Mouse (Mus musculus): ENCODE measurements around the gene Heatr5a. TPM values are rescaled to one million over a fixed set of nuclear protein-coding genes. Genes with fewer than 3 reads are reported as not detected.
A peak's percentile ranks its signal among the peaks of the same experiment; 100 is the strongest.

Heatr5a gene
- polyA plus RNA-seq, 1 experiment from 2014 or later: 4.5 TPM

DNA sequence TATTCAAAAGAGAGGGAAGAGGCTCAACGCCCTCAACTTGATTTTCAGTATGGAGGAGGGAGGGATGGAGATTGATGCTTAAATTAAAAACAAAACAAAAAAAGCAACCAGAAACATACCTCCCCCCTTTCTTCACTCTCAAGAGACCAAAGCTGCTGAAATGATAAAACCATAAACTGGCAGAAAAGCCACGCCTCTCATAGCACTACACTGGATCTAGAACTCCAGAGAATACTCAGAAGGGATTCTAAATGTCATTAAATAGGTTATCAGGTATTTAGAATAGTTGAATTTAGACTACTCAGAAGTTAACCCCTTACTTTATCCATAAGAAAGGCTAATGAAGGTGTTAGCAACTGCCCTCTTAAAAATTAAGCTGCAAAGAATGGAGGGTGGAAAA lies 2.0 kb downstream of the Heatr5a start:
- ATAC-seq (ENCODE audit: low FRiP score, low TSS enrichment) (no peak), DNase-seq (ENCODE audit: low spot score) (no peak)
- no peaks in the 10 kb centered on the region for H3K27me3 ChIP-seq (ENCODE audit: control insufficient read depth, insufficient read depth, low read length)
- no peak overlapping the region for H3K9ac ChIP-seq (ENCODE audit: low read length)
- no peaks in the 10 kb centered on the region for H3K36me3 ChIP-seq (ENCODE audit: control insufficient read depth, insufficient read depth, low read length)
- no peak overlapping the region for H3K27ac ChIP-seq (replicated peaks)
- no peaks in the 10 kb centered on the region for H3K4me1 ChIP-seq (replicated peaks; ENCODE audit: control insufficient read depth, insufficient read depth)
- WGBS: 86% methylated on average over 2 of the region's 2 CpGs
- H3K9me3 ChIP-seq (ENCODE audit: control insufficient read depth, low read length): no peaks in the 10 kb centered on the region
- no peak overlapping the region for H3K4me2 ChIP-seq (replicated peaks; ENCODE audit: low read depth)
- TF ChIP-seq EP300 (optimal IDR thresholded peaks at IDR 0.05) (no peak), CTCF (IDR thresholded peaks at IDR 0.05; ENCODE audit: low read depth) (no peak)
- H3K4me3 ChIP-seq (ENCODE audit: low read depth, low read length): no peak overlapping the region

- no peaks in the 10 kb centered on the region for H3K9me3 ChIP-seq (ENCODE audit: control insufficient read depth, low read length)
- TF ChIP-seq CTCF (IDR thresholded peaks at IDR 0.05; ENCODE audit: low read depth) (no peak), EP300 (optimal IDR thresholded peaks at IDR 0.05) (no peak)
- no peak overlapping the region for H3K9ac ChIP-seq (ENCODE audit: low read length)
- no peaks in the 10 kb centered on the region for H3K27me3 ChIP-seq (ENCODE audit: control insufficient read depth, insufficient read depth, low read length)
- H3K4me3 ChIP-seq (ENCODE audit: low read depth, low read length): no peak overlapping the region
- WGBS: 69% methylated on average over 9 of the region's 9 CpGs
- no peak for ATAC-seq (ENCODE audit: low FRiP score, low TSS enrichment)
- no peaks in the 10 kb centered on the region for H3K4me1 ChIP-seq (replicated peaks; ENCODE audit: control insufficient read depth, insufficient read depth)
- H3K36me3 ChIP-seq (ENCODE audit: control insufficient read depth, insufficient read depth, low read length): no peaks in the 10 kb centered on the region
- no peak overlapping the region for H3K4me2 ChIP-seq (replicated peaks; ENCODE audit: low read depth)
- no peak overlapping the region for H3K27ac ChIP-seq (replicated peaks)
- no peak for DNase-seq (ENCODE audit: low spot score)
Measured at GRCm38 (mm10) chr12:51967915-51968595, 3.1 kb downstream of the Heatr5a start.

DNA sequence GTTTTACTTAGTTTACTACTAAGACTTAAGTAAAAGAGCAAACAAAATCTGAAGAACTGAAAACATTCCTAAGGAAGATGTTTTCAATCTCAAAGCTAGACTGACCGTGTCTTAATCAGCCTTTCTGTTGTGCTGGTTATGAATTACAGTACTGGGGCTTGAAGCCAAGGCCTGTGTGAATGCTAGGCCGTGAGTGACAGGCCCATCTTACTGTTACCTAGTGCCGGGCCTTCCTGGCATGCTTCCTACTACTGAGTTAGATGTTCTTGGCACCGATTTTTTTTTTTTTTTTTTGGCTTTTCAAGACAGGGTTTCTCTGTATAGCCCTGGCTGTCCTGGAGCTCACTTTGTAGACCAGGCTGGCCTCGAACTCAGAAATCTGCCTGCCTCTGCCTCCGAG lies 13.5 kb downstream of the Heatr5a start:
- no peak overlapping the region for H3K27ac ChIP-seq (replicated peaks)
- 0 out of 2 replicates have a peak, but pooled peaks cover 2% of the 10 kb centered on the region for H3K36me3 ChIP-seq (ENCODE audit: control insufficient read depth, insufficient read depth, low read length)
- no peak for TF ChIP-seq EP300 (optimal IDR thresholded peaks at IDR 0.05)
- TF ChIP-seq CTCF (IDR thresholded peaks at IDR 0.05; ENCODE audit: low read depth): no peak
- no peak overlapping the region for H3K9ac ChIP-seq (ENCODE audit: low read length)
- ATAC-seq (ENCODE audit: low FRiP score, low TSS enrichment) (no peak), DNase-seq (ENCODE audit: low spot score) (no peak)
- H3K4me1 ChIP-seq (replicated peaks; ENCODE audit: control insufficient read depth, insufficient read depth): no peaks in the 10 kb centered on the region
- H3K27me3 ChIP-seq (ENCODE audit: control insufficient read depth, insufficient read depth, low read length): no peaks in the 10 kb centered on the region
- no peak overlapping the region for H3K4me3 ChIP-seq (ENCODE audit: low read depth, low read length)
- no peak overlapping the region for H3K4me2 ChIP-seq (replicated peaks; ENCODE audit: low read depth)
- H3K9me3 ChIP-seq (ENCODE audit: control insufficient read depth, low read length): no peaks in the 10 kb centered on the region
- 77% methylated on average over 6 of the region's 6 CpGs for WGBS

DNA sequence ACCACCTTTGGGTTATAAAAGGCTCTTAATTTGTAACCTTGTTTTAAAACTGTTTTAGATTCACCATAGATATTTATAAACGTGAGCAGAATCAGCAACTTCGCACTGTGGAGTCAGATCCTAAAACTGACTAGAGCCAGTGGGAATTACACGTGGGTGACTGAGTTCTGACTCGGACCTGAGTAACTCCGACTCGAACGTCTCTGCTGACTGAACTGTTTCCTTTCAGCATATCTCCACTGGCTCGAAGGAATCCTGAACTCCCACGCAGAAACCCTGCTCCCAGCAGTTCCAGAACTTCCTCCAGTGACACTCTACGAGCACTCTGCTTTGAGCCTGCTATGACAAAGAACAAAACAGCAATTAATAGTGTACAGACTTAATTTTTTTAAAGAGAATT lies 18.8 kb downstream of the Heatr5a start:
- Histone ChIP-seq H3K9ac (ENCODE audit: low read length) (no peak overlapping the region), H3K4me2 (replicated peaks; ENCODE audit: low read depth) (no peak overlapping the region)
- WGBS: 79% methylated on average over 10 of the region's 10 CpGs

GRCm38 (mm10) chr12:51947498-51947945 lies 23.6 kb downstream of the Heatr5a start:
- Histone ChIP-seq H3K27me3 (ENCODE audit: control insufficient read depth, insufficient read depth, low read length) (no peaks in the 10 kb centered on the region), H3K4me2 (replicated peaks; ENCODE audit: low read depth) (no peak overlapping the region), H3K9ac (ENCODE audit: low read length) (no peak overlapping the region), H3K36me3 (ENCODE audit: control insufficient read depth, insufficient read depth, low read length) (peaks cover 19% of the 10 kb centered on the region), H3K9me3 (ENCODE audit: control insufficient read depth, low read length) (no peaks in the 10 kb centered on the region), H3K4me3 (ENCODE audit: low read depth, low read length) (no peak overlapping the region), H3K27ac (replicated peaks) (no peak overlapping the region), H3K4me1 (replicated peaks; ENCODE audit: control insufficient read depth, insufficient read depth) (no peaks in the 10 kb centered on the region)
- peak; percentile 51 for DNase-seq (ENCODE audit: low spot score)
- no peak for TF ChIP-seq EP300 (optimal IDR thresholded peaks at IDR 0.05)
- peak; percentile 59 for TF ChIP-seq CTCF (IDR thresholded peaks at IDR 0.05; ENCODE audit: low read depth)
- 81% methylated on average over 10 of the region's 10 CpGs for WGBS
- ATAC-seq (ENCODE audit: low FRiP score, low TSS enrichment): peak; percentile 95

More for the DNA sequence above, 18.8 kb downstream of the Heatr5a start:
- H3K36me3 ChIP-seq (ENCODE audit: control insufficient read depth, insufficient read depth, low read length): peaks cover 15% of the 10 kb centered on the region
- H3K27ac ChIP-seq (replicated peaks): no peak overlapping the region
- H3K27me3 ChIP-seq (ENCODE audit: control insufficient read depth, insufficient read depth, low read length): no peaks in the 10 kb centered on the region
- no peak for ATAC-seq (ENCODE audit: low FRiP score, low TSS enrichment)
- no peak for TF ChIP-seq EP300 (optimal IDR thresholded peaks at IDR 0.05)
- TF ChIP-seq CTCF (IDR thresholded peaks at IDR 0.05; ENCODE audit: low read depth): no peak
- H3K4me3 ChIP-seq (ENCODE audit: low read depth, low read length): no peak overlapping the region
- no peaks in the 10 kb centered on the region for H3K9me3 ChIP-seq (ENCODE audit: control insufficient read depth, low read length)
- H3K4me1 ChIP-seq (replicated peaks; ENCODE audit: control insufficient read depth, insufficient read depth): no peaks in the 10 kb centered on the region
- no peak for DNase-seq (ENCODE audit: low spot score)

GRCm38 (mm10) chr12:51945331-51945730 lies 25.8 kb downstream of the Heatr5a start:
- ATAC-seq (ENCODE audit: low FRiP score, low TSS enrichment) (no peak), DNase-seq (ENCODE audit: low spot score) (no peak)
- Histone ChIP-seq H3K4me2 (replicated peaks; ENCODE audit: low read depth) (no peak overlapping the region), H3K36me3 (ENCODE audit: control insufficient read depth, insufficient read depth, low read length) (peaks cover 14% of the 10 kb centered on the region), H3K4me3 (ENCODE audit: low read depth, low read length) (no peak overlapping the region), H3K9ac (ENCODE audit: low read length) (no peak overlapping the region), H3K27me3 (ENCODE audit: control insufficient read depth, insufficient read depth, low read length) (no peaks in the 10 kb centered on the region), H3K27ac (replicated peaks) (no peak overlapping the region), H3K4me1 (replicated peaks; ENCODE audit: control insufficient read depth, insufficient read depth) (no peaks in the 10 kb centered on the region), H3K9me3 (ENCODE audit: control insufficient read depth, low read length) (no peaks in the 10 kb centered on the region)
- TF ChIP-seq EP300 (optimal IDR thresholded peaks at IDR 0.05) (no peak), CTCF (IDR thresholded peaks at IDR 0.05; ENCODE audit: low read depth) (no peak)
- WGBS: 93% methylated on average over 9 of the region's 9 CpGs
